9 mouse cellular contexts compared by ENCODE assay signal in genomic region chr2:31770781-31771441, GRCm38 (mm10). TPM values are rescaled to one million over a fixed set of nuclear protein-coding genes. Genes with fewer than 3 reads are reported as not detected.
A peak's percentile ranks its signal among the peaks of the same experiment; 100 is the strongest.
DNase-seq lines count a peak whose midpoint lies in the region; ATAC-seq and TF ChIP-seq lines count a peak whose summit lies in the region.
"Had no signal": no experiment of that assay in that cellular context is flagged by ENCODE, and none has a peak within 500 bp of the region (broad histone marks: within the 10 kb centered on the region; RNA-seq: fewer than 3 reads in every experiment).

No protein-coding gene starts in this region.

- ATAC-seq in heart, embryonic 12.5 days (ENCODE audit: insufficient number of reproducible peaks, low FRiP score), result peak; percentile 65; the same call in 1 of the 2 replicates
- peak; percentile 67 for ATAC-seq in kidney, postnatal 0 days (replicated peaks; ENCODE audit: low FRiP score, low read depth)

- WGBS in heart, embryonic 12.5 days, result 19% methylated on average over 7 of the region's 7 CpGs
- 5% methylated on average over 7 of the region's 7 CpGs for WGBS in kidney, postnatal 0 days

- H3K9me3 ChIP-seq in heart, embryonic 12.5 days (replicated peaks), result no peaks in the 10 kb centered on the region
- H3K9me3 ChIP-seq in kidney, postnatal 0 days (replicated peaks; ENCODE audit: low read length), result no peaks in the 10 kb centered on the region

- no peak overlapping the region; the same call in 1 of the 2 replicates for H3K9ac ChIP-seq in heart, embryonic 12.5 days
- H3K9ac ChIP-seq in kidney, postnatal 0 days (ENCODE audit: low read depth, low read length), result no peak overlapping the region

- peak; percentile 31 for DNase-seq in ovary, adult 18-20 months (ENCODE audit: low spot score)
- DNase-seq in ovary, postnatal 10 days (ENCODE audit: low spot score), result no peak
- DNase-seq in embryo, embryonic 11 days, result peak; percentile 84
- peak; percentile 88 for DNase-seq in kidney, postnatal 0 days (ENCODE audit: low spot score)
- DNase-seq in lung, postnatal 4 days, result peak; percentile 72 to 85
- peak; percentile 65 for DNase-seq in thymus, postnatal 14 days
- DNase-seq in left cerebral cortex, adult 18-20 months (ENCODE audit: low spot score in 2 of 2), result no peak

- H3K36me3 ChIP-seq in heart, embryonic 12.5 days, result 0 out of 2 replicates have a peak, but pooled peaks cover 7% of the 10 kb centered on the region
- H3K36me3 ChIP-seq in kidney, postnatal 0 days (ENCODE audit: insufficient read depth, low read length), result no peaks in the 10 kb centered on the region

- peak overlapping the region; percentile 21 for H3K4me2 ChIP-seq in heart, embryonic 12.5 days
- peak overlapping the region; percentile 25 for H3K4me2 ChIP-seq in kidney, postnatal 0 days (ENCODE audit: low read length)

- H3K4me1 ChIP-seq in heart, embryonic 12.5 days (replicated peaks), result peaks cover 74% of the 10 kb centered on the region
- H3K4me1 ChIP-seq in kidney, postnatal 0 days (replicated peaks; ENCODE audit: insufficient read depth, low read length), result peaks cover 44% of the 10 kb centered on the region

- peak overlapping the region; percentile 91 for H3K27ac ChIP-seq in heart, embryonic 12.5 days (ENCODE audit: poor library complexity, severe bottlenecking)
- peak overlapping the region; percentile 90 for H3K27ac ChIP-seq in kidney, postnatal 0 days

- H3K4me3 ChIP-seq in heart, embryonic 12.5 days, result no peak overlapping the region
- H3K4me3 ChIP-seq in kidney, postnatal 0 days (replicated peaks; ENCODE audit: low read depth, low read length), result no peak overlapping the region

- no peaks in the 10 kb centered on the region for H3K27me3 ChIP-seq in heart, embryonic 12.5 days (replicated peaks)
- no peaks in the 10 kb centered on the region for H3K27me3 ChIP-seq in kidney, postnatal 0 days (ENCODE audit: insufficient read depth, low read length)

- TF ChIP-seq CTCF in kidney, postnatal 0 days (IDR thresholded peaks at IDR 0.05; ENCODE audit: low read depth), result peak; percentile 46

RNA-seq across cellular contexts. Expression of gene Qrfp, which starts 39.5 kb away (rescaled TPM):
- polyA plus RNA-seq in heart, embryonic 12.5 days (2016; fragmentation: Nextera tagmentation; extraction: Ambion mirVana), result 0.08 TPM in 1 of 2 replicates, not detected in the other
- polyA plus RNA-seq in kidney, postnatal 0 days (2015; fragmentation: Nextera tagmentation; extraction: Ambion mirVana), result 0.08 TPM in 2 replicates
- total RNA-seq in left cerebral cortex, adult 18-20 months (2021), result not detected
- total RNA-seq: adrenal gland, adult 18-20 months had no signal

Comparison
In these comparisons a context has a peak if more than half of its experiments do, and no peak if none do; other contexts are left out.
1. DNase-seq: peak in ovary, adult 18-20 months (single experiment), embryo, embryonic 11 days (single experiment), kidney, postnatal 0 days (single experiment), lung, postnatal 4 days (2 of 2) and thymus, postnatal 14 days (single experiment); none in ovary, postnatal 10 days (single experiment) and left cerebral cortex, adult 18-20 months (0 of 2).